Mouse (Mus musculus) stomach, postnatal 0 days (tissue): Measurements from ENCODE around the gene Pygo2.

Experiments
- CTCF ChIP-seq: IDR thresholded peaks from 2 replicates; pipeline ENCODE4 v1.5.1; 2016; ENCODE audit warnings: antibody characterized with exemption, low read depth, mild to moderate bottlenecking, moderate library complexity
- EP300 ChIP-seq: optimal IDR thresholded peaks from 2 replicates; pipeline ENCODE3; 2016; ENCODE audit warnings: antibody characterized with exemption

DNA sequence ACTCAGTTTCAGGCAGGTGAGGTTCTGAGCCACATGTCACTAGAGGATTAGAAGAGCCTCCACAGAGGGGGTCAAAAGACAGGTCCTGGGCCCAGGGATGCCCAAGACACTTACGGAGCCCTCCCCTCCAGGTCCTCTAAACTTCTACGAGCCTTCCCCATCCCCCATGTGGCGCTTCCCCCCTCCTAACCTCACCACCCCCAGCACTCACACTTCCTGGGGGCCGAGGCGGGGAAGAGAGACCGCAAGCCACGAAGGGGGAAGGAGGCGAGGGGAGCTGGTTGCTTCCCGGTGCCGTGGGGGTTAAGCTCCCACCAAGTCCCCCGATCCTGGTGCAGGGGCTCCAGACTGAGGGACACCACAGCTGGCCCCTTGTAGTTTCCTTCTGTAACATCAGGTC lies 44.6 kb upstream of the Pygo2 start:
- no peak for TF ChIP-seq CTCF
- no peak for TF ChIP-seq EP300
